Mouse (Mus musculus) embryonic facial prominence, embryonic 10.5 days (tissue): ENCODE results near the gene Kat14. TPM values are rescaled to one million over a fixed set of nuclear protein-coding genes. Genes with fewer than 3 reads are reported as not detected.
A peak's percentile ranks its signal among the peaks of the same experiment; 100 is the strongest.

Source experiments
- DNase-seq: peaks from one replicate; pipeline ENCODE4 v3.0.0-alpha.2; 2017; ENCODE audit warnings: low spot score
- H3K27ac ChIP-seq: fragments of 300-500 bp; sonication (generic); replicated peaks from 2 replicates; pipeline ENCODE4 v1.5.1; 2016; ENCODE audit warnings: mild to moderate bottlenecking
- H3K27me3 ChIP-seq: fragments of 300-500 bp; sonication (generic); replicated peaks from 2 replicates; pipeline ENCODE4 v1.6.1; 2016; ENCODE audit warnings: low read depth, mild to moderate bottlenecking; ENCODE audit not compliant: poor library complexity, severe bottlenecking
- H3K36me3 ChIP-seq: fragments of 300-500 bp; sonication (generic); replicated peaks from 2 replicates; pipeline ENCODE4 v1.6.1; 2016; ENCODE audit warnings: mild to moderate bottlenecking, moderate library complexity
- H3K4me1 ChIP-seq: fragments of 300-500 bp; sonication (generic); 2 replicates; pipeline ENCODE4 v1.6.1; 2016
- H3K4me3 ChIP-seq: fragments of 300-500 bp; sonication (generic); 2 replicates; pipeline ENCODE4 v1.5.1; 2016; ENCODE audit warnings: mild to moderate bottlenecking, moderate library complexity
- H3K9me3 ChIP-seq: fragments of 300-500 bp; sonication (generic); 2 replicates; pipeline ENCODE4 v1.6.1; 2016; ENCODE audit warnings: mild to moderate bottlenecking
- WGBS: fragments of 180-500 bp; shearing (Covaris S2); methylation state at CpG from one replicate; pipeline ENCODE4 v1.1.7; 2016; 5-methylcytosine and 5-hydroxymethylcytosine counted together
- polyA plus RNA-seq: library from polyadenylated mRNA; unstranded; fragments of >200 nt; fragmentation: Nextera tagmentation; extraction: Ambion mirVana; gene quantifications from 2 replicates; pipeline ENCODE4 v1.2.1, GENCODE M21; 2016

The Kat14 gene
- polyA plus RNA-seq, 1 experiment from 2014 or later: 65.7 TPM

- 74% methylated on average over 10 of the region's 10 CpGs for WGBS
- no peak for DNase-seq
- H3K4me3 ChIP-seq: no peak overlapping the region
These were observed 66.9 kb downstream of the Kat14 start for GRCm38 (mm10) chr2:144435679-144436078.

DNA sequence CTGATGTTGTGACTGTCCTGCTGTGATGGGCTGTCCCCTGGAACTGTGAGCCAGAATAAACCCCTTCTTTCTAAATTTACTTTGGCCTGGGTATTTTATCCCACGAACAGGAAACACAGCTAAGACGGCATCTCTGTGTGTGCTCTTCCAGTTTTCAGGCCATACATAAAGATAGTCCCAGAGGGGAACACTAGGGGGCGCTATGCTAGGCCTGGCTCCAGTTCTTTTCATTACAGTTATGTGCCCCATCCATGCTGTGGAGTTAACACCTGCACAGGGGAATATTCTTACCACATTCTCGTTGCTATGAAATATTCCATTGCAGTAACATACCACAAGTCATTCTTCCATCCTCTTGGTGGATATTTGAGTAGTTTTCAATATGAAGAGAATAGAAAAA is 69.6 kb downstream of the Kat14 start:
- 61% methylated on average over 4 of the region's 4 CpGs for WGBS
- no peaks in the 10 kb centered on the region for H3K4me1 ChIP-seq
- no peaks in the 10 kb centered on the region for H3K27me3 ChIP-seq
- no peak overlapping the region for H3K27ac ChIP-seq
- no peaks in the 10 kb centered on the region for H3K36me3 ChIP-seq
- DNase-seq: no peak
- H3K4me3 ChIP-seq: no peak overlapping the region
- H3K9me3 ChIP-seq: no peaks in the 10 kb centered on the region

More at GRCm38 (mm10) chr2:144435679-144436078, 66.9 kb downstream of the Kat14 start:
- Histone ChIP-seq H3K27me3 (no peaks in the 10 kb centered on the region), H3K9me3 (no peaks in the 10 kb centered on the region), H3K4me1 (no peaks in the 10 kb centered on the region), H3K27ac (no peak overlapping the region), H3K36me3 (no peaks in the 10 kb centered on the region)

DNA sequence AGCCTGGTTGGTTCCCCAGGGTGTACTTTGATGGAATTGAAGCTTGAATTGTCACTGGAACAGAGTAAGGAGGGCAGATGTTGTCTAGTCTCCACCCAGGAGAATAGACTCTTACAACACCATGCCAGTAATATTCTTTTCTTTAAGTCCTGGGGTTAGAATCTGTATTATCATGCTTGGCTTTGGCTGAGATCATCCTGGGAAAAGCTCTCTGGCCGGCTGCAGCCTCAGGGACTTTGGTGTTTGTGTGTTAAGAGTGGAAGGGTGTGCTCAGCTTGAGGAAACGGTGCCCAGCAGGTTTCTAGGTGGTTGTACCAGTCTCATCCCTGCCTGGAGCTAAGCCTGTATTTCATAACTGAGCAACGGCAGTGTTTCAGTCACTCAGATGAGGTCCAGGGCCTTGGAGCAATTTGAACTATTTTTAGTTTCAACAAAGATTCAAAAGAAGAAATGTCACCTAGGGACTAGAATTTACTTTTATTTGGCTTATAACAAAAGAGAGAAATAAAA is 70.5 kb downstream of the Kat14 start:
- Histone ChIP-seq H3K27ac (no peak overlapping the region), H3K4me3 (no peak overlapping the region), H3K36me3 (no peaks in the 10 kb centered on the region), H3K27me3 (no peaks in the 10 kb centered on the region), H3K4me1 (no peaks in the 10 kb centered on the region), H3K9me3 (no peaks in the 10 kb centered on the region)
- no peak for DNase-seq
- 78% methylated on average over 3 of the region's 3 CpGs for WGBS

GRCm38 (mm10) chr2:144441386-144441915 is 72.7 kb downstream of the Kat14 start:
- Histone ChIP-seq H3K27me3 (no peaks in the 10 kb centered on the region), H3K4me1 (no peaks in the 10 kb centered on the region), H3K9me3 (no peaks in the 10 kb centered on the region), H3K36me3 (no peaks in the 10 kb centered on the region), H3K4me3 (no peak overlapping the region), H3K27ac (no peak overlapping the region)
- WGBS: 91% methylated on average over 11 of the region's 11 CpGs
- no peak for DNase-seq

- H3K4me3 ChIP-seq: no peak overlapping the region
- no peak for DNase-seq
- H3K4me1 ChIP-seq: no peaks in the 10 kb centered on the region
- H3K36me3 ChIP-seq: no peaks in the 10 kb centered on the region
- H3K27ac ChIP-seq: no peak overlapping the region
- 87% methylated on average over 7 of the region's 7 CpGs for WGBS
- H3K27me3 ChIP-seq: no peaks in the 10 kb centered on the region
- no peaks in the 10 kb centered on the region for H3K9me3 ChIP-seq
These were observed 77.7 kb downstream of the Kat14 start for GRCm38 (mm10) chr2:144446360-144446999.

- H3K4me1 ChIP-seq: no peaks in the 10 kb centered on the region
- no peak overlapping the region for H3K4me3 ChIP-seq
- H3K27me3 ChIP-seq: peaks cover 10% of the 10 kb centered on the region
- WGBS: 82% methylated on average over 2 of the region's 2 CpGs
- DNase-seq: no peak
- H3K9me3 ChIP-seq: no peaks in the 10 kb centered on the region
- H3K36me3 ChIP-seq: no peaks in the 10 kb centered on the region
- H3K27ac ChIP-seq: no peak overlapping the region
These were observed 81.6 kb downstream of the Kat14 start for GRCm38 (mm10) chr2:144450378-144450777.

- Histone ChIP-seq H3K4me1 (no peaks in the 10 kb centered on the region), H3K27me3 (peaks cover 10% of the 10 kb centered on the region), H3K27ac (no peak overlapping the region), H3K36me3 (no peaks in the 10 kb centered on the region), H3K4me3 (no peak overlapping the region), H3K9me3 (no peaks in the 10 kb centered on the region)
- peak; percentile 77 for DNase-seq
- 16% methylated on average over 8 of the region's 8 CpGs for WGBS
These were observed 83.7 kb downstream of the Kat14 start for GRCm38 (mm10) chr2:144452364-144453008.

Other genes with a start within 250 kb of the Kat14 start
- gene Mgme1, start 98.3 kb upstream of the Kat14 start, polyA plus RNA-seq: 23.2 and 25.1 TPM in 2 replicates
- 128 and 138 TPM in 2 replicates for gene Snx5, start 98.1 kb upstream of the Kat14 start, polyA plus RNA-seq
- 0.71 and 1.0 TPM in 2 replicates for gene Ovol2, start 36.8 kb upstream of the Kat14 start, polyA plus RNA-seq
- gene Pet117, start within 50 bp of the Kat14 start, polyA plus RNA-seq: 0.52 TPM in 1 of 2 replicates, not detected in the other
- gene Dzank1, start 158.4 kb downstream of the Kat14 start, polyA plus RNA-seq: 0.83 and 1.5 TPM in 2 replicates
- gene Polr3f, start 158.7 kb downstream of the Kat14 start, polyA plus RNA-seq: 34.6 and 36.0 TPM in 2 replicates
- gene Rbbp9, start 181.9 kb downstream of the Kat14 start, polyA plus RNA-seq: 58.9 and 65.5 TPM in 2 replicates
- 117 and 118 TPM in 2 replicates for gene Sec23b, start 187.2 kb downstream of the Kat14 start, polyA plus RNA-seq
- gene Smim26, start 225.1 kb downstream of the Kat14 start, polyA plus RNA-seq: 30.8 and 34.0 TPM in 2 replicates
- 36.9 and 43.1 TPM in 2 replicates for gene Dtd1, start 230.9 kb downstream of the Kat14 start, polyA plus RNA-seq